Mouse (Mus musculus): ENCODE measurements around the gene Sim2. TPM values are rescaled to one million over a fixed set of nuclear protein-coding genes. Genes with fewer than 3 reads are reported as not detected.
A peak's percentile ranks its signal among the peaks of the same experiment; 100 is the strongest.

The Sim2 gene
- polyA plus RNA-seq, 1 experiment from 2014 or later, result 1.7 TPM

- Histone ChIP-seq H3K4me3 (ENCODE audit: low read length) (no peak overlapping the region), H3K9ac (replicated peaks; ENCODE audit: low read length) (0 out of 2 replicates have a peak overlapping the region, but pooled peaks have one; percentile 26), H3K4me1 (ENCODE audit: insufficient read depth, low read length) (0 out of 2 replicates have a peak, but pooled peaks cover 5% of the 10 kb centered on the region), H3K27me3 (ENCODE audit: insufficient read depth, low read length) (peaks cover 94% of the 10 kb centered on the region), H3K36me3 (ENCODE audit: insufficient read depth, low read length) (no peaks in the 10 kb centered on the region), H3K4me2 (replicated peaks; ENCODE audit: low read depth, low read length) (no peak overlapping the region; the same call in 1 of the 2 replicates), H3K27ac (ENCODE audit: low read length) (no peak overlapping the region), H3K9me3 (ENCODE audit: low read length) (no peaks in the 10 kb centered on the region)
- no peak for ATAC-seq (ENCODE audit: low FRiP score, low TSS enrichment)
- 1% methylated on average over 48 of the region's 48 CpGs for WGBS
Observed at GRCm38 (mm10) chr16:94094251-94095108, 9.7 kb downstream of the Sim2 start.

- Histone ChIP-seq H3K27ac (ENCODE audit: low read length) (no peak overlapping the region), H3K9ac (replicated peaks; ENCODE audit: low read length) (no peak overlapping the region), H3K27me3 (ENCODE audit: insufficient read depth, low read length) (peaks cover 94% of the 10 kb centered on the region), H3K9me3 (ENCODE audit: low read length) (no peaks in the 10 kb centered on the region), H3K36me3 (ENCODE audit: insufficient read depth, low read length) (no peaks in the 10 kb centered on the region), H3K4me3 (ENCODE audit: low read length) (no peak overlapping the region), H3K4me2 (replicated peaks; ENCODE audit: low read depth, low read length) (no peak overlapping the region), H3K4me1 (ENCODE audit: insufficient read depth, low read length) (0 out of 2 replicates have a peak, but pooled peaks cover 5% of the 10 kb centered on the region)
- no peak for ATAC-seq (ENCODE audit: low FRiP score, low TSS enrichment)
- under 1% methylated on average over 26 of the region's 26 CpGs for WGBS
Observed at GRCm38 (mm10) chr16:94095109-94095822, 10.5 kb downstream of the Sim2 start.

GRCm38 (mm10) chr16:94096479-94096878 is 11.7 kb downstream of the Sim2 start:
- Histone ChIP-seq H3K27ac (ENCODE audit: low read length) (no peak overlapping the region), H3K9me3 (ENCODE audit: low read length) (no peaks in the 10 kb centered on the region), H3K27me3 (ENCODE audit: insufficient read depth, low read length) (peaks cover 91% of the 10 kb centered on the region), H3K36me3 (ENCODE audit: insufficient read depth, low read length) (no peaks in the 10 kb centered on the region), H3K4me2 (replicated peaks; ENCODE audit: low read depth, low read length) (no peak overlapping the region), H3K4me1 (ENCODE audit: insufficient read depth, low read length) (0 out of 2 replicates have a peak, but pooled peaks cover 5% of the 10 kb centered on the region), H3K4me3 (ENCODE audit: low read length) (no peak overlapping the region), H3K9ac (replicated peaks; ENCODE audit: low read length) (no peak overlapping the region)
- WGBS, result 1% methylated on average over 14 of the region's 14 CpGs
- ATAC-seq (ENCODE audit: low FRiP score, low TSS enrichment), result no peak

GRCm38 (mm10) chr16:94097724-94098455 is 13.2 kb downstream of the Sim2 start:
- Histone ChIP-seq H3K27ac (ENCODE audit: low read length) (no peak overlapping the region), H3K9ac (replicated peaks; ENCODE audit: low read length) (no peak overlapping the region), H3K4me3 (ENCODE audit: low read length) (no peak overlapping the region), H3K9me3 (ENCODE audit: low read length) (no peaks in the 10 kb centered on the region), H3K4me1 (ENCODE audit: insufficient read depth, low read length) (0 out of 2 replicates have a peak, but pooled peaks cover 5% of the 10 kb centered on the region), H3K27me3 (ENCODE audit: insufficient read depth, low read length) (peaks cover 81% of the 10 kb centered on the region), H3K4me2 (replicated peaks; ENCODE audit: low read depth, low read length) (no peak overlapping the region), H3K36me3 (ENCODE audit: insufficient read depth, low read length) (no peaks in the 10 kb centered on the region)
- peak; percentile 92 for ATAC-seq (ENCODE audit: low FRiP score, low TSS enrichment)
- 7% methylated on average over 12 of the region's 12 CpGs for WGBS

- H3K9ac ChIP-seq (replicated peaks; ENCODE audit: low read length), result no peak overlapping the region
- WGBS, result 64% methylated on average over 7 of the region's 7 CpGs
- no peak overlapping the region for H3K4me3 ChIP-seq (ENCODE audit: low read length)
- no peak overlapping the region for H3K27ac ChIP-seq (ENCODE audit: low read length)
- H3K27me3 ChIP-seq (ENCODE audit: insufficient read depth, low read length), result 0 out of 2 replicates have a peak, but pooled peaks cover 4% of the 10 kb centered on the region
- H3K4me1 ChIP-seq (ENCODE audit: insufficient read depth, low read length), result no peaks in the 10 kb centered on the region
- no peaks in the 10 kb centered on the region for H3K9me3 ChIP-seq (ENCODE audit: low read length)
- no peaks in the 10 kb centered on the region for H3K36me3 ChIP-seq (ENCODE audit: insufficient read depth, low read length)
- ATAC-seq (ENCODE audit: low FRiP score, low TSS enrichment), result no peak
- H3K4me2 ChIP-seq (replicated peaks; ENCODE audit: low read depth, low read length), result no peak overlapping the region
Observed at GRCm38 (mm10) chr16:94113160-94113559, 28.4 kb downstream of the Sim2 start.

- 52% methylated on average over 9 of the region's 9 CpGs for WGBS
- Histone ChIP-seq H3K27ac (ENCODE audit: low read length) (no peak overlapping the region), H3K9me3 (ENCODE audit: low read length) (no peaks in the 10 kb centered on the region), H3K4me2 (replicated peaks; ENCODE audit: low read depth, low read length) (no peak overlapping the region), H3K4me1 (ENCODE audit: insufficient read depth, low read length) (no peaks in the 10 kb centered on the region), H3K9ac (replicated peaks; ENCODE audit: low read length) (no peak overlapping the region), H3K4me3 (ENCODE audit: low read length) (no peak overlapping the region), H3K36me3 (ENCODE audit: insufficient read depth, low read length) (no peaks in the 10 kb centered on the region), H3K27me3 (ENCODE audit: insufficient read depth, low read length) (0 out of 2 replicates have a peak, but pooled peaks cover 4% of the 10 kb centered on the region)
- ATAC-seq (ENCODE audit: low FRiP score, low TSS enrichment), result no peak
Observed at GRCm38 (mm10) chr16:94114693-94115092, 30.0 kb downstream of the Sim2 start.

GRCm38 (mm10) chr16:94117333-94117732 is 32.6 kb downstream of the Sim2 start:
- no peak overlapping the region for H3K4me2 ChIP-seq (replicated peaks; ENCODE audit: low read depth, low read length)
- H3K36me3 ChIP-seq (ENCODE audit: insufficient read depth, low read length), result no peaks in the 10 kb centered on the region
- H3K9me3 ChIP-seq (ENCODE audit: low read length), result no peaks in the 10 kb centered on the region
- no peak overlapping the region for H3K4me3 ChIP-seq (ENCODE audit: low read length)
- ATAC-seq (ENCODE audit: low FRiP score, low TSS enrichment), result no peak
- no peaks in the 10 kb centered on the region for H3K4me1 ChIP-seq (ENCODE audit: insufficient read depth, low read length)
- no peak overlapping the region for H3K9ac ChIP-seq (replicated peaks; ENCODE audit: low read length)
- H3K27me3 ChIP-seq (ENCODE audit: insufficient read depth, low read length), result peaks cover 19% of the 10 kb centered on the region
- no peak overlapping the region for H3K27ac ChIP-seq (ENCODE audit: low read length)
- WGBS, result 58% methylated on average over 6 of the region's 6 CpGs

- 100% methylated on average over 1 of the region's 1 CpGs for whole genome bisulfite sequencing
- no peak overlapping the region for H3K4me2 ChIP-seq (replicated peaks; ENCODE audit: low read depth, low read length)
- peaks cover 29% of the 10 kb centered on the region for H3K27me3 ChIP-seq (ENCODE audit: insufficient read depth, low read length)
- no peak overlapping the region for H3K27ac ChIP-seq (ENCODE audit: low read length)
- no peak overlapping the region for H3K9ac ChIP-seq (replicated peaks; ENCODE audit: low read length)
- ATAC-seq (ENCODE audit: low FRiP score, low TSS enrichment), result no peak
- no peaks in the 10 kb centered on the region for H3K36me3 ChIP-seq (ENCODE audit: insufficient read depth, low read length)
- H3K9me3 ChIP-seq (ENCODE audit: low read length), result no peaks in the 10 kb centered on the region
- H3K4me1 ChIP-seq (ENCODE audit: insufficient read depth, low read length), result no peaks in the 10 kb centered on the region
- H3K4me3 ChIP-seq (ENCODE audit: low read length), result no peak overlapping the region
Observed at GRCm38 (mm10) chr16:94118394-94118793, 33.7 kb downstream of the Sim2 start.

- Histone ChIP-seq H3K4me2 (replicated peaks; ENCODE audit: low read depth, low read length) (no peak overlapping the region), H3K9me3 (ENCODE audit: low read length) (no peaks in the 10 kb centered on the region), H3K9ac (replicated peaks; ENCODE audit: low read length) (no peak overlapping the region), H3K36me3 (ENCODE audit: insufficient read depth, low read length) (no peaks in the 10 kb centered on the region), H3K4me1 (ENCODE audit: insufficient read depth, low read length) (peaks cover 9% of the 10 kb centered on the region), H3K27ac (ENCODE audit: low read length) (no peak overlapping the region), H3K4me3 (ENCODE audit: low read length) (no peak overlapping the region), H3K27me3 (ENCODE audit: insufficient read depth, low read length) (peaks cover 68% of the 10 kb centered on the region)
- WGBS, result 94% methylated on average over 3 of the region's 3 CpGs
- ATAC-seq (ENCODE audit: low FRiP score, low TSS enrichment), result no peak
Observed at GRCm38 (mm10) chr16:94122347-94122746, 37.6 kb downstream of the Sim2 start.
